9 mouse cellular contexts compared by ENCODE assay signal in the genomic region with DNA sequence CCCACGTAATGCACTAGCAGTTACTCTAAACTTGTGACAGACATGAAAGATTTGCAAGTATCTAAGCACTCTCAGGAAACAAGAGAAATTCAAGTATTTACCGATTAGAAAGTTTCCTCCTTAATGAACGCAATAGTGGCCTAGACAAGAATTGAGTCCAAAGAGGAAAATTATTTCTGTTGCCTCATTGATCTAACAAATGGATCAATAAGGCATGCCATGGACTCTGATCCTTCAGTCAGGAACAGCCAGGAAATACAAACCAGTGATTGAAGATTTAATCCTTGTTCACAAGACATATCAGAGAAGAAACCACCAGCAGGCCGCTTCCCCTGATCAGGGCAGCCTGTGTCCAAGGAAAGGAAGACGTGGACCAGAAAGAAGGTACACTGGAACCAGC.
"Had no signal": no experiment of that assay in that cellular context is flagged by ENCODE, and none has a peak within 500 bp of the region (broad histone marks: within the 10 kb centered on the region; RNA-seq: fewer than 3 reads in every experiment).

No protein-coding gene starts in this region.

- H3K9ac ChIP-seq: kidney, embryonic 15.5 days; limb, embryonic 13.5 days; midbrain, embryonic 12.5 days; neural tube, embryonic 12.5 days had no signal

- H3K36me3 ChIP-seq: kidney, embryonic 15.5 days had no signal

- DNase-seq: kidney, adult 2 months; kidney, postnatal 14 days; left cerebral cortex, postnatal 4 days; lung, adult 18-20 months; thymus, postnatal 36 days had no signal

- H3K4me2 ChIP-seq: kidney, embryonic 15.5 days; limb, embryonic 13.5 days; midbrain, embryonic 12.5 days; neural tube, embryonic 12.5 days had no signal

- H3K9me3 ChIP-seq: kidney, embryonic 15.5 days; limb, embryonic 13.5 days; midbrain, embryonic 12.5 days; neural tube, embryonic 12.5 days had no signal

- H3K4me3 ChIP-seq: kidney, embryonic 15.5 days; limb, embryonic 13.5 days; midbrain, embryonic 12.5 days; neural tube, embryonic 12.5 days had no signal

- H3K27me3 ChIP-seq: kidney, embryonic 15.5 days; limb, embryonic 13.5 days; midbrain, embryonic 12.5 days; neural tube, embryonic 12.5 days had no signal

- H3K27ac ChIP-seq: kidney, embryonic 15.5 days; limb, embryonic 13.5 days; midbrain, embryonic 12.5 days; neural tube, embryonic 12.5 days had no signal
